Mouse (Mus musculus) embryonic facial prominence, embryonic 14.5 days (tissue): Measurements from ENCODE around the gene Prrx1. TPM values are rescaled to one million over a fixed set of nuclear protein-coding genes. Genes with fewer than 3 reads are reported as not detected.

Experiments used
- ATAC-seq: fragments of 200-750 bp; cut with Nextera tagmentation; 2 replicates; pipeline ENCODE4 v1.8.0; 2017; ENCODE audit warnings: low read depth, moderate number of reproducible peaks, moderate TSS enrichment
- DNase-seq: peaks from one replicate; pipeline ENCODE4 v3.0.0-alpha.2; 2015; ENCODE audit warnings: low spot score
- H3K27ac ChIP-seq: fragments of 300-500 bp; sonication (generic); replicated peaks from 2 replicates; pipeline ENCODE4 v1.5.1; 2014; ENCODE audit warnings: low read depth, mild to moderate bottlenecking, low read length, moderate library complexity
- H3K27me3 ChIP-seq: fragments of 300-500 bp; sonication (generic); replicated peaks from 2 replicates; pipeline ENCODE4 v1.6.1; 2014; ENCODE audit warnings: low read length; ENCODE audit not compliant: control insufficient read depth, insufficient read depth
- H3K36me3 ChIP-seq: fragments of 300-500 bp; sonication (generic); 2 replicates; pipeline ENCODE4 v1.6.1; 2014; ENCODE audit warnings: low read length, mixed read lengths; ENCODE audit not compliant: control insufficient read depth, insufficient read depth
- H3K4me1 ChIP-seq: fragments of 300-500 bp; sonication (generic); 2 replicates; pipeline ENCODE4 v1.6.1; 2014; ENCODE audit warnings: antibody characterized with exemption, low read length; ENCODE audit not compliant: control insufficient read depth, insufficient read depth
- H3K4me2 ChIP-seq: fragments of 300-500 bp; sonication (generic); 2 replicates; pipeline ENCODE4 v1.6.1; 2014; ENCODE audit warnings: low read depth, mild to moderate bottlenecking, low read length, moderate library complexity, mixed read lengths
- H3K4me3 ChIP-seq: fragments of 300-500 bp; sonication (generic); 2 replicates; pipeline ENCODE4 v1.5.1; 2014; ENCODE audit warnings: low read depth, mild to moderate bottlenecking, low read length
- H3K9ac ChIP-seq: fragments of 300-500 bp; sonication (generic); 2 replicates; pipeline ENCODE4 v1.6.1; 2014; ENCODE audit warnings: low read depth, mild to moderate bottlenecking, low read length, moderate library complexity, mixed read lengths
- H3K9me3 ChIP-seq: fragments of 300-500 bp; sonication (generic); 2 replicates; pipeline ENCODE4 v1.6.1; 2016; ENCODE audit warnings: low read length; ENCODE audit not compliant: control insufficient read depth
- WGBS: fragments of 180-500 bp; shearing (Covaris S2); extraction: QIAGEN DNeasy Blood & Tissue Kit; methylation state at CpG from one replicate; pipeline ENCODE4 v1.1.7; 2014; 5-methylcytosine and 5-hydroxymethylcytosine counted together
- polyA plus RNA-seq: library from polyadenylated mRNA; unstranded; fragments of >200 nt; fragmentation: Nextera tagmentation; extraction: Ambion mirVana; gene quantifications from 2 replicates; pipeline ENCODE4 v1.2.1, GENCODE M21; 2014

Prrx1 gene
- polyA plus RNA-seq, 1 experiment from 2014 or later = 105 TPM

- ATAC-seq = no peak
- Histone ChIP-seq H3K4me1 (peaks cover 28% of the 10 kb centered on the region), H3K27me3 (no peaks in the 10 kb centered on the region), H3K9me3 (no peaks in the 10 kb centered on the region), H3K4me2 (no peak overlapping the region), H3K27ac (peak overlapping the region; percentile 55), H3K9ac (peak overlapping the region; percentile 15; the same call in 1 of the 2 replicates), H3K36me3 (no peaks in the 10 kb centered on the region), H3K4me3 (no peak overlapping the region)
- DNase-seq = peak; percentile 47
- WGBS = 33% methylated on average over 3 of the region's 3 CpGs
Measured at GRCm38 (mm10) chr1:163355626-163356156, 42.2 kb upstream of the Prrx1 start.

GRCm38 (mm10) chr1:163350988-163351387 is 37.5 kb upstream of the Prrx1 start:
- no peak overlapping the region for H3K9ac ChIP-seq
- no peak overlapping the region for H3K4me2 ChIP-seq
- no peak overlapping the region for H3K4me3 ChIP-seq
- WGBS = 63% methylated on average over 3 of the region's 3 CpGs
- H3K27ac ChIP-seq = no peak overlapping the region
- DNase-seq (peak; percentile 65), ATAC-seq (no peak)
- no peaks in the 10 kb centered on the region for H3K9me3 ChIP-seq
- H3K4me1 ChIP-seq = peaks cover 9% of the 10 kb centered on the region
- H3K36me3 ChIP-seq = no peaks in the 10 kb centered on the region
- H3K27me3 ChIP-seq = no peaks in the 10 kb centered on the region

GRCm38 (mm10) chr1:163345541-163345940 is 32.0 kb upstream of the Prrx1 start:
- WGBS = 78% methylated on average over 5 of the region's 5 CpGs
- no peaks in the 10 kb centered on the region for H3K27me3 ChIP-seq
- no peak overlapping the region for H3K27ac ChIP-seq
- DNase-seq (no peak), ATAC-seq (no peak)
- no peaks in the 10 kb centered on the region for H3K36me3 ChIP-seq
- no peak overlapping the region for H3K9ac ChIP-seq
- H3K4me2 ChIP-seq = no peak overlapping the region
- H3K9me3 ChIP-seq = no peaks in the 10 kb centered on the region
- no peaks in the 10 kb centered on the region for H3K4me1 ChIP-seq
- H3K4me3 ChIP-seq = no peak overlapping the region

- WGBS = 50% methylated on average over 1 of the region's 1 CpGs
- H3K4me1 ChIP-seq = no peaks in the 10 kb centered on the region
- no peak overlapping the region for H3K4me2 ChIP-seq
- no peak for DNase-seq
- no peaks in the 10 kb centered on the region for H3K27me3 ChIP-seq
- no peak overlapping the region for H3K9ac ChIP-seq
- H3K27ac ChIP-seq = no peak overlapping the region
- no peaks in the 10 kb centered on the region for H3K36me3 ChIP-seq
- H3K4me3 ChIP-seq = no peak overlapping the region
- ATAC-seq = no peak
- no peaks in the 10 kb centered on the region for H3K9me3 ChIP-seq
Measured at GRCm38 (mm10) chr1:163344931-163345330, 31.4 kb upstream of the Prrx1 start.

- H3K4me1 ChIP-seq = no peaks in the 10 kb centered on the region; the same call in 1 of the 2 replicates
- no peaks in the 10 kb centered on the region for H3K36me3 ChIP-seq
- ATAC-seq (no peak), DNase-seq (no peak)
- no peak overlapping the region for H3K27ac ChIP-seq
- no peaks in the 10 kb centered on the region for H3K9me3 ChIP-seq
- no peaks in the 10 kb centered on the region for H3K27me3 ChIP-seq
- H3K4me3 ChIP-seq = no peak overlapping the region
- 48% methylated on average over 3 of the region's 3 CpGs for WGBS
- no peak overlapping the region for H3K4me2 ChIP-seq
- H3K9ac ChIP-seq = no peak overlapping the region
Measured at GRCm38 (mm10) chr1:163339219-163339561, 25.7 kb upstream of the Prrx1 start.

- DNase-seq (peak; percentile 68), ATAC-seq (no peak)
- H3K27me3 ChIP-seq = no peaks in the 10 kb centered on the region
- H3K4me1 ChIP-seq = no peaks in the 10 kb centered on the region; the same call in 1 of the 2 replicates
- H3K9me3 ChIP-seq = no peaks in the 10 kb centered on the region
- WGBS = 31% methylated on average over 7 of the region's 7 CpGs
- H3K4me3 ChIP-seq = no peak overlapping the region
- H3K9ac ChIP-seq = no peak overlapping the region
- H3K27ac ChIP-seq = no peak overlapping the region
- no peak overlapping the region for H3K4me2 ChIP-seq
- H3K36me3 ChIP-seq = no peaks in the 10 kb centered on the region
Measured at GRCm38 (mm10) chr1:163338525-163339218, 25.2 kb upstream of the Prrx1 start.

- Histone ChIP-seq H3K4me2 (no peak overlapping the region), H3K27ac (no peak overlapping the region), H3K9ac (no peak overlapping the region), H3K9me3 (no peaks in the 10 kb centered on the region), H3K36me3 (no peaks in the 10 kb centered on the region), H3K4me3 (no peak overlapping the region), H3K4me1 (no peaks in the 10 kb centered on the region; the same call in 1 of the 2 replicates), H3K27me3 (no peaks in the 10 kb centered on the region)
- WGBS = 76% methylated on average over 2 of the region's 2 CpGs
- no peak for DNase-seq
- ATAC-seq = no peak
Measured at GRCm38 (mm10) chr1:163337821-163338220, 24.3 kb upstream of the Prrx1 start.

- no peak overlapping the region for H3K27ac ChIP-seq
- H3K27me3 ChIP-seq = no peaks in the 10 kb centered on the region
- H3K4me2 ChIP-seq = no peak overlapping the region
- WGBS = 48% methylated on average over 2 of the region's 2 CpGs
- no peaks in the 10 kb centered on the region for H3K36me3 ChIP-seq
- no peaks in the 10 kb centered on the region for H3K4me1 ChIP-seq
- H3K9ac ChIP-seq = no peak overlapping the region
- ATAC-seq = no peak
- DNase-seq = no peak
- no peak overlapping the region for H3K4me3 ChIP-seq
- H3K9me3 ChIP-seq = no peaks in the 10 kb centered on the region
Measured at GRCm38 (mm10) chr1:163327279-163327678, 13.8 kb upstream of the Prrx1 start.
